9 mouse cellular contexts compared by ENCODE assay signal in the genomic region with DNA sequence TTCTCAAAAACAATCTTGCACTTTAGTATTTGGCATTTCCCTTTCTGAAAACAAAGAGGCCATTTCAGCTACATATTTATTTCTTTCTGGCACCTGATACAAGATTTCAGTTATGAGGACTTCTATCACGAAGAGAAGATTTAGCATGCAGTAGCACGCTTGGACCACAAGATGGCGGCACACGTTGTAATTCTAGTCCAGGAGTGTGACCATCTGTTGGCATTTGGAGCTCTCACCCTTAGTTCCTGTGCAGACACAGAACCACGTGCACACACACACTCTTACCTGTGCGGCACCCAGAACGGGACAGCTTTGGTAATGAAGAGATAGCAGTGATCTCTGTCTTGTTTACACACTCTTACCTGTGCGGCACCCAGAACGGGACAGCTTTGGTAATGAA. TPM values are rescaled to one million over a fixed set of nuclear protein-coding genes. Genes with fewer than 3 reads are reported as not detected.
A peak's percentile ranks its signal among the peaks of the same experiment; 100 is the strongest.
DNase-seq lines count a peak whose midpoint lies in the region; ATAC-seq and TF ChIP-seq lines count a peak whose summit lies in the region.
"Had no signal": no experiment of that assay in that cellular context is flagged by ENCODE, and none has a peak within 500 bp of the region (broad histone marks: within the 10 kb centered on the region; RNA-seq: fewer than 3 reads in every experiment).

No protein-coding gene starts in this region.

- H3K4me1 ChIP-seq in hindbrain, embryonic 10.5 days (replicated peaks) = no peaks in the 10 kb centered on the region
- no peaks in the 10 kb centered on the region for H3K4me1 ChIP-seq in hindbrain, embryonic 12.5 days
- H3K4me1 ChIP-seq in CH12.LX (ENCODE audit: control insufficient read depth in 1 of 2, insufficient read depth in 2 of 2) = no peaks in the 10 kb centered on the region
- no peaks in the 10 kb centered on the region; the same call in 1 of the 2 replicates for H3K4me1 ChIP-seq in bone marrow, adult 2 months (ENCODE audit: control insufficient read depth, insufficient read depth, low read length)
- H3K4me1 ChIP-seq in embryonic facial prominence, embryonic 11.5 days (ENCODE audit: control insufficient read depth, insufficient read depth, low read length) = no peaks in the 10 kb centered on the region
- H3K4me1 ChIP-seq: embryonic facial prominence, embryonic 12.5 days had no signal

- no peaks in the 10 kb centered on the region for H3K27me3 ChIP-seq in hindbrain, embryonic 10.5 days (ENCODE audit: insufficient read depth, poor library complexity, severe bottlenecking)
- H3K27me3 ChIP-seq in hindbrain, embryonic 12.5 days = no peaks in the 10 kb centered on the region
- peaks cover 83% of the 10 kb centered on the region for H3K27me3 ChIP-seq in CH12.LX (replicated peaks)
- H3K27me3 ChIP-seq in embryonic facial prominence, embryonic 11.5 days (ENCODE audit: control insufficient read depth, insufficient read depth, low read length) = no peaks in the 10 kb centered on the region
- H3K27me3 ChIP-seq: embryonic facial prominence, embryonic 12.5 days had no signal

- peak; percentile 72 to 91 for TF ChIP-seq CTCF in CH12.LX (conservative IDR thresholded peaks at IDR 0.05 in 1 of 2, IDR thresholded peaks at IDR 0.05 in 1 of 2; ENCODE audit: low read depth in 2 of 2, low read length in 2 of 2)
- peak; percentile 58 for TF ChIP-seq CTCF in bone marrow, adult 2 months (IDR thresholded peaks at IDR 0.05; ENCODE audit: control insufficient read depth, insufficient read depth, low read length)

- peak; percentile 16 for TF ChIP-seq RAD21 in CH12.LX (IDR thresholded peaks at IDR 0.05; ENCODE audit: low read depth, low read length)

- no peaks in the 10 kb centered on the region for H3K79me2 ChIP-seq in CH12.LX (replicated peaks; ENCODE audit: control insufficient read depth, extremely low read depth, insufficient read depth, poor library complexity, severe bottlenecking)

- no peak for ATAC-seq in hindbrain, embryonic 12.5 days (ENCODE audit: low FRiP score)
- no peak for ATAC-seq in embryonic facial prominence, embryonic 11.5 days (replicated peaks; ENCODE audit: insufficient number of reproducible peaks, low FRiP score, low TSS enrichment, low read depth)
- ATAC-seq in megakaryocyte, adult 5-6 weeks (ENCODE audit: poor library complexity, severe bottlenecking) = peak; percentile 63; the same call in 1 of the 2 replicates

- H3K4me2 ChIP-seq in hindbrain, embryonic 12.5 days (replicated peaks) = no peak overlapping the region
- no peak overlapping the region for H3K4me2 ChIP-seq in CH12.LX (ENCODE audit: insufficient read depth, low read depth, poor library complexity, severe bottlenecking)
- no peak overlapping the region for H3K4me2 ChIP-seq in embryonic facial prominence, embryonic 11.5 days (ENCODE audit: low read depth, low read length)
- H3K4me2 ChIP-seq: embryonic facial prominence, embryonic 12.5 days had no signal

- no peak for TF ChIP-seq EP300 in CH12.LX (IDR thresholded peaks at IDR 0.05; ENCODE audit: low read length)

- H3K36me3 ChIP-seq in hindbrain, embryonic 10.5 days = no peaks in the 10 kb centered on the region
- no peaks in the 10 kb centered on the region for H3K36me3 ChIP-seq in hindbrain, embryonic 12.5 days
- H3K36me3 ChIP-seq in CH12.LX (replicated peaks in 1 of 2; ENCODE audit: control insufficient read depth in 1 of 2, insufficient read depth in 1 of 2, low read length in 1 of 2) = no peaks in the 10 kb centered on the region
- H3K36me3 ChIP-seq in embryonic facial prominence, embryonic 11.5 days (replicated peaks; ENCODE audit: control insufficient read depth, insufficient read depth, low read depth, low read length) = no peaks in the 10 kb centered on the region
- H3K36me3 ChIP-seq: embryonic facial prominence, embryonic 12.5 days had no signal

- in situ Hi-C loops in CH12.LX (cut with MboI; ENCODE audit: low pct_ligation_motif_present, low pct_unique_long_range_greater_than_20kb, low sequenced_read_pairs) = no loop called here

- H3K4me3 ChIP-seq in hindbrain, embryonic 10.5 days = no peak overlapping the region
- no peak overlapping the region for H3K4me3 ChIP-seq in hindbrain, embryonic 12.5 days
- no peak overlapping the region for H3K4me3 ChIP-seq in CH12.LX (replicated peaks in 1 of 3; ENCODE audit: low read depth in 2 of 3, low read length in 2 of 3, poor library complexity in 1 of 3)
- H3K4me3 ChIP-seq in bone marrow, adult 2 months (replicated peaks; ENCODE audit: control insufficient read depth, low read depth, low read length) = no peak overlapping the region
- H3K4me3 ChIP-seq in embryonic facial prominence, embryonic 11.5 days (ENCODE audit: low read depth, low read length) = no peak overlapping the region
- H3K4me3 ChIP-seq: embryonic facial prominence, embryonic 12.5 days had no signal

- H3K9ac ChIP-seq in hindbrain, embryonic 12.5 days = no peak overlapping the region
- H3K9ac ChIP-seq in CH12.LX (ENCODE audit: insufficient read depth, low read depth) = no peak overlapping the region
- no peak overlapping the region for H3K9ac ChIP-seq in embryonic facial prominence, embryonic 11.5 days (replicated peaks; ENCODE audit: low read length)
- H3K9ac ChIP-seq: embryonic facial prominence, embryonic 12.5 days had no signal

- peak; percentile 56 for DNase-seq in hindbrain, embryonic 10.5 days (ENCODE audit: low spot score)
- peak; percentile 48 for DNase-seq in CH12.LX (ENCODE audit: extremely low read depth)
- peak; percentile 81 for DNase-seq in embryonic facial prominence, embryonic 11.5 days (ENCODE audit: low spot score)
- DNase-seq in layer of hippocampus, adult 9-11 months = peak; percentile 58
- peak; percentile 35 for DNase-seq in thymus, postnatal 14 days

- TF ChIP-seq POLR2A in CH12.LX (IDR thresholded peaks at IDR 0.05; ENCODE audit: low read depth, low read length) = no peak
- no peak for TF ChIP-seq POLR2A in bone marrow, adult 2 months (IDR thresholded peaks at IDR 0.05; ENCODE audit: borderline replicate concordance, control insufficient read depth, low read depth, low read length)

- dilution Hi-C loops in CH12.LX (cut with MboI; ENCODE audit: extremely low pct_ligation_motif_present, extremely low pct_unique_long_range_greater_than_20kb, low sequenced_read_pairs) = no loop called here

- no peak overlapping the region for H3K27ac ChIP-seq in hindbrain, embryonic 10.5 days
- no peak overlapping the region for H3K27ac ChIP-seq in hindbrain, embryonic 12.5 days
- H3K27ac ChIP-seq in CH12.LX (ENCODE audit: insufficient read depth, low read depth) = no peak overlapping the region
- H3K27ac ChIP-seq in bone marrow, adult 2 months (ENCODE audit: control insufficient read depth, insufficient read depth, low read depth, low read length, poor library complexity) = no peak overlapping the region
- H3K27ac ChIP-seq in embryonic facial prominence, embryonic 11.5 days (replicated peaks; ENCODE audit: low read depth, low read length) = no peak overlapping the region
- H3K27ac ChIP-seq: embryonic facial prominence, embryonic 12.5 days had no signal

- WGBS in hindbrain, embryonic 10.5 days = 49% methylated on average over 9 of the region's 9 CpGs
- WGBS in hindbrain, embryonic 12.5 days = 47% methylated on average over 9 of the region's 9 CpGs
- WGBS in bone marrow, adult 2 months = 36% methylated on average over 9 of the region's 9 CpGs
- 51% methylated on average over 9 of the region's 9 CpGs for WGBS in embryonic facial prominence, embryonic 11.5 days

- H3K9me3 ChIP-seq in hindbrain, embryonic 10.5 days = peaks cover 3% of the 10 kb centered on the region; the same call in 1 of the 2 replicates
- no peaks in the 10 kb centered on the region for H3K9me3 ChIP-seq in hindbrain, embryonic 12.5 days (replicated peaks)
- H3K9me3 ChIP-seq in CH12.LX (replicated peaks; ENCODE audit: low read length) = peaks cover 4% of the 10 kb centered on the region
- no peaks in the 10 kb centered on the region for H3K9me3 ChIP-seq in embryonic facial prominence, embryonic 11.5 days (replicated peaks; ENCODE audit: control insufficient read depth, low read length)
- H3K9me3 ChIP-seq: embryonic facial prominence, embryonic 12.5 days had no signal

RNA-seq across cellular contexts. Expression of a gene that starts 25.4 kb away (rescaled TPM):
- 0.02 and 0.03 TPM in 2 replicates for polyA plus RNA-seq in hindbrain, embryonic 10.5 days (2016; fragmentation: Nextera tagmentation; extraction: Ambion mirVana)
- polyA plus RNA-seq in hindbrain, embryonic 12.5 days (2016; fragmentation: Nextera tagmentation; extraction: Ambion mirVana) = 0.08 and 0.31 TPM in 2 replicates
- not detected in 2 replicates for total RNA-seq in CH12.LX (2012; rRNA removed)
- total RNA-seq in CH12.LX (2014; rRNA removed) = not detected in 2 replicates
- polyA plus RNA-seq in CH12.LX (2012; ENCODE audit: insufficient read length, low read depth) = not detected in 2 replicates
- not detected in 2 replicates for polyA plus RNA-seq in bone marrow, adult 2 months (2011; ENCODE audit: insufficient read depth, insufficient read length, low replicate concordance, missing spikeins)
- 0.08 and 0.10 TPM in 2 replicates for polyA plus RNA-seq in embryonic facial prominence, embryonic 11.5 days (2014; fragmentation: Nextera tagmentation; extraction: Ambion mirVana)
- total RNA-seq in megakaryocyte, adult 5-6 weeks (2015) = not detected in 2 replicates
- not detected in 2 replicates for total RNA-seq in megakaryocyte, adult 5-6 weeks (2017)

RNA-seq across cellular contexts. Expression of a gene that starts 37.5 kb away (rescaled TPM):
- polyA plus RNA-seq in hindbrain, embryonic 10.5 days (2016; fragmentation: Nextera tagmentation; extraction: Ambion mirVana) = 0.39 and 0.52 TPM in 2 replicates
- 1.1 and 1.4 TPM in 2 replicates for polyA plus RNA-seq in hindbrain, embryonic 12.5 days (2016; fragmentation: Nextera tagmentation; extraction: Ambion mirVana)
- total RNA-seq in CH12.LX (2012; rRNA removed) = not detected in 2 replicates
- total RNA-seq in CH12.LX (2014; rRNA removed) = not detected in 2 replicates
- not detected in 2 replicates for polyA plus RNA-seq in CH12.LX (2012; ENCODE audit: insufficient read length, low read depth)
- polyA plus RNA-seq in bone marrow, adult 2 months (2011; ENCODE audit: insufficient read depth, insufficient read length, low replicate concordance, missing spikeins) = not detected in 2 replicates
- 0.07 and 0.25 TPM in 2 replicates for polyA plus RNA-seq in embryonic facial prominence, embryonic 11.5 days (2014; fragmentation: Nextera tagmentation; extraction: Ambion mirVana)
- not detected in 2 replicates for total RNA-seq in megakaryocyte, adult 5-6 weeks (2015)
- not detected in 2 replicates for total RNA-seq in megakaryocyte, adult 5-6 weeks (2017)

RNA-seq across cellular contexts. Expression of a gene that starts 59.3 kb away (rescaled TPM):
- 6.8 and 11.0 TPM in 2 replicates for polyA plus RNA-seq in hindbrain, embryonic 10.5 days (2016; fragmentation: Nextera tagmentation; extraction: Ambion mirVana)
- 12.7 and 14.2 TPM in 2 replicates for polyA plus RNA-seq in hindbrain, embryonic 12.5 days (2016; fragmentation: Nextera tagmentation; extraction: Ambion mirVana)
- total RNA-seq in CH12.LX (2012; rRNA removed) (not detected in 2 replicates), CH12.LX (2014; rRNA removed) (not detected in 2 replicates)
- not detected in 2 replicates for polyA plus RNA-seq in CH12.LX (2012; ENCODE audit: insufficient read length, low read depth)
- not detected in 2 replicates for polyA plus RNA-seq in bone marrow, adult 2 months (2011; ENCODE audit: insufficient read depth, insufficient read length, low replicate concordance, missing spikeins)
- 18.7 and 20.3 TPM in 2 replicates for polyA plus RNA-seq in embryonic facial prominence, embryonic 11.5 days (2014; fragmentation: Nextera tagmentation; extraction: Ambion mirVana)
- total RNA-seq in megakaryocyte, adult 5-6 weeks (2015) = 0.13 and 0.46 TPM in 2 replicates
- 0.77 TPM in 1 of 2 replicates, not detected in the other for total RNA-seq in megakaryocyte, adult 5-6 weeks (2017)
